8 mouse cellular contexts compared by ENCODE assay signal in the genomic region with DNA sequence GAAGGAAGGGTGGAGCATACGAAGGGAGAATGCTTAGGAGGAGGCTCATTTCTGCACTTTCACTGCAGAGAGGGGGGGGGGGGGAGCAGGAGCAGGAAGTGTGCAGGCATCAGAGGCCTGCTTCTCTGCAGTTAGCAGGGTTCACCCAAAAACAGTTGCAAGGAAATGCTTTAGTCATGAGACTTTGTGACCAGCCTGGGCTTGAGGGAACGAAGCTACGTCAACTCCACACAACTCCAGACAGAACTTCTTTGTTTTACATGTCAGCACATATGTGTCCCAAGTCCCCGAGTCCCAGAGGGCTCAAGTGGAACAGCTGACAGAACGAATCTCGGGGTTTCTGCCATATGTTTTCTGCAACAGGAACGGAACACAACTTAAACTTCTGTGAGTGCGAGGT.
DNase-seq lines count a peak whose midpoint lies in the region; ATAC-seq and TF ChIP-seq lines count a peak whose summit lies in the region.

No protein-coding gene starts in this region.

- no peak overlapping the region for H3K4me2 ChIP-seq in forebrain, embryonic 14.5 days (ENCODE audit: low read length)
- H3K4me2 ChIP-seq in stomach, embryonic 15.5 days, result no peak overlapping the region
- no peak overlapping the region for H3K4me2 ChIP-seq in stomach, postnatal 0 days (replicated peaks; ENCODE audit: low read depth)
- no peak overlapping the region for H3K4me2 ChIP-seq in liver, embryonic 13.5 days

- no peaks in the 10 kb centered on the region for H3K27me3 ChIP-seq in forebrain, embryonic 10.5 days (ENCODE audit: poor library complexity, severe bottlenecking)
- H3K27me3 ChIP-seq in forebrain, embryonic 14.5 days (replicated peaks; ENCODE audit: control insufficient read depth, insufficient read depth, low read length), result no peaks in the 10 kb centered on the region
- no peaks in the 10 kb centered on the region for H3K27me3 ChIP-seq in stomach, embryonic 15.5 days (replicated peaks)
- no peaks in the 10 kb centered on the region for H3K27me3 ChIP-seq in stomach, postnatal 0 days (ENCODE audit: control insufficient read depth, insufficient read depth, low read length)
- H3K27me3 ChIP-seq in liver, embryonic 13.5 days, result no peaks in the 10 kb centered on the region

- no peaks in the 10 kb centered on the region for H3K9me3 ChIP-seq in forebrain, embryonic 10.5 days
- H3K9me3 ChIP-seq in forebrain, embryonic 14.5 days (replicated peaks; ENCODE audit: control insufficient read depth, low read length), result no peaks in the 10 kb centered on the region
- no peaks in the 10 kb centered on the region for H3K9me3 ChIP-seq in stomach, embryonic 15.5 days
- no peaks in the 10 kb centered on the region for H3K9me3 ChIP-seq in stomach, postnatal 0 days (ENCODE audit: control insufficient read depth, low read length)
- H3K9me3 ChIP-seq in liver, embryonic 13.5 days (replicated peaks), result no peaks in the 10 kb centered on the region

- DNase-seq in forebrain, embryonic 10.5 days (ENCODE audit: extremely low spot score, low spot score), result no peak
- DNase-seq in forebrain, embryonic 14.5 days (ENCODE audit: low spot score), result no peak
- DNase-seq in stomach, postnatal 0 days (ENCODE audit: low spot score), result no peak
- DNase-seq in liver, embryonic 13.5 days, result no peak
- DNase-seq in adrenal gland, adult 2 months, result no peak
- no peak for DNase-seq in adrenal gland, postnatal 36 days
- no peak for DNase-seq in testis, postnatal 10 days (ENCODE audit: low spot score)

- 59% methylated on average over 8 of the region's 8 CpGs for WGBS in forebrain, embryonic 10.5 days
- 42% methylated on average over 8 of the region's 8 CpGs for WGBS in forebrain, embryonic 14.5 days
- WGBS in stomach, embryonic 15.5 days, result 48% methylated on average over 8 of the region's 8 CpGs
- 47% methylated on average over 8 of the region's 8 CpGs for WGBS in stomach, postnatal 0 days
- WGBS in liver, embryonic 13.5 days (ENCODE audit: insufficient replicate concordance), result 18% methylated on average over 8 of the region's 8 CpGs

- no peak overlapping the region for H3K9ac ChIP-seq in forebrain, embryonic 14.5 days (ENCODE audit: low read length)
- no peak overlapping the region for H3K9ac ChIP-seq in stomach, embryonic 15.5 days
- no peak overlapping the region for H3K9ac ChIP-seq in stomach, postnatal 0 days (ENCODE audit: low read length)
- no peak overlapping the region for H3K9ac ChIP-seq in liver, embryonic 13.5 days

- no peak for ATAC-seq in forebrain, embryonic 14.5 days
- no peak for ATAC-seq in stomach, embryonic 15.5 days (ENCODE audit: insufficient read depth, low FRiP score, low read depth)
- ATAC-seq in stomach, postnatal 0 days (ENCODE audit: low FRiP score, low TSS enrichment), result no peak
- ATAC-seq in liver, embryonic 13.5 days (ENCODE audit: low read depth), result no peak

- 0 out of 2 replicates have a peak overlapping the region, but pooled peaks have one; percentile 26 for H3K27ac ChIP-seq in forebrain, embryonic 10.5 days
- no peak overlapping the region for H3K27ac ChIP-seq in forebrain, embryonic 14.5 days (ENCODE audit: low read depth, low read length)
- peak overlapping the region; percentile 26; the same call in 1 of the 2 replicates for H3K27ac ChIP-seq in stomach, embryonic 15.5 days
- no peak overlapping the region for H3K27ac ChIP-seq in stomach, postnatal 0 days (replicated peaks)
- H3K27ac ChIP-seq in liver, embryonic 13.5 days, result peak overlapping the region; percentile 29; the same call in 1 of the 2 replicates

- TF ChIP-seq EP300 in stomach, postnatal 0 days (optimal IDR thresholded peaks at IDR 0.05), result no peak

- no peaks in the 10 kb centered on the region; the same call in 1 of the 2 replicates for H3K36me3 ChIP-seq in forebrain, embryonic 10.5 days (replicated peaks)
- H3K36me3 ChIP-seq in forebrain, embryonic 14.5 days (ENCODE audit: control insufficient read depth, insufficient read depth, low read length), result no peaks in the 10 kb centered on the region
- no peaks in the 10 kb centered on the region for H3K36me3 ChIP-seq in stomach, embryonic 15.5 days
- no peaks in the 10 kb centered on the region for H3K36me3 ChIP-seq in stomach, postnatal 0 days (ENCODE audit: control insufficient read depth, insufficient read depth, low read length)
- no peaks in the 10 kb centered on the region for H3K36me3 ChIP-seq in liver, embryonic 13.5 days

- no peak overlapping the region for H3K4me3 ChIP-seq in forebrain, embryonic 10.5 days
- H3K4me3 ChIP-seq in forebrain, embryonic 14.5 days (ENCODE audit: low read depth, low read length), result no peak overlapping the region
- H3K4me3 ChIP-seq in stomach, embryonic 15.5 days (replicated peaks), result no peak overlapping the region
- no peak overlapping the region for H3K4me3 ChIP-seq in stomach, postnatal 0 days (ENCODE audit: low read depth, low read length)
- H3K4me3 ChIP-seq in liver, embryonic 13.5 days (replicated peaks), result no peak overlapping the region

- peaks cover 82% of the 10 kb centered on the region for H3K4me1 ChIP-seq in forebrain, embryonic 10.5 days
- H3K4me1 ChIP-seq in forebrain, embryonic 14.5 days (ENCODE audit: control insufficient read depth, insufficient read depth, low read length), result peaks cover 37% of the 10 kb centered on the region
- peaks cover 34% of the 10 kb centered on the region; the same call in 1 of the 2 replicates for H3K4me1 ChIP-seq in stomach, embryonic 15.5 days
- H3K4me1 ChIP-seq in stomach, postnatal 0 days (replicated peaks; ENCODE audit: control insufficient read depth, insufficient read depth), result peaks cover 3% of the 10 kb centered on the region; the same call in 1 of the 2 replicates
- peaks cover 38% of the 10 kb centered on the region for H3K4me1 ChIP-seq in liver, embryonic 13.5 days (replicated peaks)

- no peak for TF ChIP-seq CTCF in stomach, postnatal 0 days (IDR thresholded peaks at IDR 0.05; ENCODE audit: low read depth)

Comparison
In these comparisons a context has a peak if more than half of its experiments do, and no peak if none do; other contexts are left out.
1. H3K27ac ChIP-seq: peak in forebrain, embryonic 10.5 days (single experiment), stomach, embryonic 15.5 days (single experiment) and liver, embryonic 13.5 days (single experiment); none in forebrain, embryonic 14.5 days (single experiment) and stomach, postnatal 0 days (single experiment).